Mouse (Mus musculus): ENCODE measurements at regions not wholly inside any gene's neighbourhood (a gene's known extent, or its start where the extent isn't known, plus 50 kb on each side); places are given as distances from the start of the nearest gene placed in this dataset.

DNA sequence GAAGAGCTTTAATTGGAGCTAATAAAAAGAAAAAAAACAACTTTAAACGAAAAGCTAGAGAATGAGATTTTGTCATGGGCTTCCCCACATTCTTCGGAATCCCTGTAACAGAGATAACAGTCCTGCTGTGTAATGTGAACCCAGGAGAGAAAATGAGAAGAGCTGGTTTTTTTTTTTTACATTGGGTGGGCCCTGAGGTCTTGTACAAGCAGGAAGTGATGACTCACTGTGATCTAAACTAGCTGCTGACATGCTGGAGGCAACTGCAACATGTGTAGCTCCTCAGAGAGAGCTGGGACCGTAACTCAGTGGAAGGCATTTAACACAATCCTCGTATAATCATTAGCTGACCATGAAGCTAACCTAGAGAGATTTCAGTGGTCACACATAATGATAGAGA lies 393.8 kb upstream of the Trib2 start:
- TF ChIP-seq CTCF (IDR thresholded peaks at IDR 0.05; ENCODE audit: control insufficient read depth, insufficient read depth, low read length), result no peak
- TF ChIP-seq POLR2A (IDR thresholded peaks at IDR 0.05; ENCODE audit: borderline replicate concordance, control insufficient read depth, low read depth, low read length), result no peak
